Mouse (Mus musculus) lung, adult 2 months (tissue): Measurements from ENCODE around the gene Cracr2b.

Source experiments
- CTCF ChIP-seq: fragments of 200-500 bp; IDR thresholded peaks from 2 replicates; pipeline ENCODE4 v1.5.1; 2011; ENCODE audit warnings: mild to moderate bottlenecking, low read length, control low read depth; ENCODE audit not compliant: insufficient read depth
- POLR2A ChIP-seq: fragments of 200-500 bp; IDR thresholded peaks from 2 replicates; pipeline ENCODE4 v1.6.1; 2011; ENCODE audit warnings: low read depth, mild to moderate bottlenecking, control low read depth, low read length, borderline replicate concordance; ENCODE audit errors: extremely low read depth

- TF ChIP-seq POLR2A (no peak), CTCF (no peak)
These were observed 19.4 kb upstream of the Cracr2b start for GRCm38 (mm10) chr7:141441460-141441859.
